Mouse (Mus musculus) erythroblast, embryonic 14.5 days (primary cell): ENCODE measurements around the gene Fzd1. TPM values are rescaled to one million over a fixed set of nuclear protein-coding genes. Genes with fewer than 3 reads are reported as not detected.
A peak's percentile ranks its signal among the peaks of the same experiment; 100 is the strongest.

Experiments used
- H3K27me3 ChIP-seq: 2 replicates; pipeline ENCODE4 v1.6.1; 2012; ENCODE audit warnings: inconsistent platforms; ENCODE audit not compliant: control insufficient read depth
- H3K36me3 ChIP-seq: 2 replicates; pipeline ENCODE4 v1.6.1; 2012; ENCODE audit warnings: mild to moderate bottlenecking, inconsistent platforms; ENCODE audit not compliant: control insufficient read depth
- H3K4me1 ChIP-seq: 2 replicates; pipeline ENCODE4 v1.6.1; 2012; ENCODE audit warnings: inconsistent platforms; ENCODE audit not compliant: control insufficient read depth
- H3K4me3 ChIP-seq: replicated peaks from 2 replicates; pipeline ENCODE3; 2012; ENCODE audit warnings: moderate library complexity, mild to moderate bottlenecking, inconsistent platforms
- H3K9me3 ChIP-seq: 2 replicates; pipeline ENCODE4 v1.6.1; 2012; ENCODE audit warnings: low read length, inconsistent platforms, mixed read lengths; ENCODE audit not compliant: control insufficient read depth
- GATA1 ChIP-seq: IDR thresholded peaks from 2 replicates; pipeline ENCODE4 v1.6.1; 2012; ENCODE audit warnings: low read length, inconsistent platforms, mixed read lengths
- TAL1 ChIP-seq: IDR thresholded peaks from 3 replicates; pipeline ENCODE4 v1.6.1; 2012; ENCODE audit warnings: low read length, inconsistent platforms, mixed read lengths
- polyA plus RNA-seq: library from polyadenylated mRNA; stranded (reverse); fragments of >175 nt; gene quantifications from 2 replicates; pipeline ENCODE4 v1.2.3, GENCODE M21; 2012

Fzd1 gene
- 0.02 TPM in 1 of 2 replicates, not detected in the other for polyA plus RNA-seq

DNA sequence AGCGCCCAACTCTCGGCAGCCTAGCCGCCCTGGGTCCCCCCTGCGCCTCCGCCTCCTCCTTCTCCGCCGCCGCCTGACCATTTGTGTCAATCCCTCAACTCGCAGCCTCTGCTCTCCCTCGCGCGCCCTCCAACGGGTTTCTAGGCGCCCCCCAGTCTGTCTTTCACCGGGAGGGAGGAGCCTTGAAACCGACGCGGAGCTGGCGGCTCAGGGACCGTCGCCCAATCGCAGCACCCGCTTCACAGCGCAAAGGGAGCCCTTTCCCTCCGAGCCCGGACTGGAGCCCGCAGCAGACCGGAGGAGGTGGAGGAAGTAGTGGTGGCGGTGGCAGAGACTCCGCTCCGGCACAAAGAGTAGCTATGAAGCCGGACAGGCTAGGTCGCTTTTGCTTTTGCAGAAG, at the start of gene Fzd1:
Gene Fzd1, minus strand, starts transcription at position 134 of the 400 bp plus-strand sequence.
- TF ChIP-seq TAL1 (no peak), GATA1 (no peak)
- peak within 1 kb of the TSS; percentile 52 for H3K4me3 ChIP-seq
- no peaks in the 10 kb centered on the region for H3K4me1 ChIP-seq
- H3K27me3 ChIP-seq, result peaks cover 48% of the 10 kb centered on the region
- H3K36me3 ChIP-seq, result no peaks in the 10 kb centered on the region
- H3K9me3 ChIP-seq, result no peaks in the 10 kb centered on the region; the same call in 1 of the 2 replicates

DNA sequence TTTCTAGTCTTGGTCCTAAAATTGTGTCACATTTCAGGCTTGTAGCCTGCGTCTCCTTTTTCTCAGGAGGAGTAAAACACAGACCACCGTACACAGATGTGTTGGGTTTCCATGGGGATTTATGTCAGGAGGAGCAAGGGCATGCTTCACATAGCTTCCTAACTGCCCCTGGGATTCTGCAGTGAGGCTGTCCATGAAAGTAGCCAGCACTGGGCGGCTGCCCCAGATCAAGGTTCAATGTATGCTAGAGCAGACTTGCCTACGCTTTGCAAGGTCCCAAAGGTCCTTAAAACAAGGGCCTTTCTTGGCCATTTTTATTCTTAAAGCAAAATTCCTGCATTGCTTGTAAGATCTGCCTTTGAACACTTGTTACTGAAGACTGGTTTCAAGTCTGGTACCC, 47.4 kb upstream of the Fzd1 start:
- TF ChIP-seq GATA1, result no peak
- no peak for TF ChIP-seq TAL1
- Histone ChIP-seq H3K4me1 (no peaks in the 10 kb centered on the region), H3K4me3 (no peak overlapping the region), H3K27me3 (no peaks in the 10 kb centered on the region), H3K9me3 (no peaks in the 10 kb centered on the region), H3K36me3 (no peaks in the 10 kb centered on the region)

DNA sequence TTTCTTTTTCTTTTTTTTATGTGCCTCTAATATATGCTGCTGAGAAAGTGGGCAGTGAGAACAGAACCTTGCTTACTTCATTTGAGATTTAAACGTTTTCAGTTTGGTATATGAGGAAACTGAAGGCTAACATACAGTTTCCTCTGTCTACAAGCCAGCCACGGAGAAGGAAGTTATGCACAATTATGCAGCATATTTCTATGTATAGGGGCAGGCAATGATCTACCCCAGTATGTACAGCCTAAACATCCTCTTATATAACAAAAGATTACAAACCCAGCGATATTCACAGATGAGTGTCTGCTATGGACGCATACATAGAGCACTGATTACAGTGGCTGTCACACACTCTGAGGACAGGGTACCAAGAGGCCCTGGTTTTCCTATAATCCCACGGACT, 45.9 kb upstream of the Fzd1 start:
- Histone ChIP-seq H3K4me1 (no peaks in the 10 kb centered on the region), H3K4me3 (no peak overlapping the region), H3K9me3 (peaks cover 3% of the 10 kb centered on the region; the same call in 1 of the 2 replicates), H3K36me3 (no peaks in the 10 kb centered on the region), H3K27me3 (no peaks in the 10 kb centered on the region)
- TF ChIP-seq TAL1, result no peak

DNA sequence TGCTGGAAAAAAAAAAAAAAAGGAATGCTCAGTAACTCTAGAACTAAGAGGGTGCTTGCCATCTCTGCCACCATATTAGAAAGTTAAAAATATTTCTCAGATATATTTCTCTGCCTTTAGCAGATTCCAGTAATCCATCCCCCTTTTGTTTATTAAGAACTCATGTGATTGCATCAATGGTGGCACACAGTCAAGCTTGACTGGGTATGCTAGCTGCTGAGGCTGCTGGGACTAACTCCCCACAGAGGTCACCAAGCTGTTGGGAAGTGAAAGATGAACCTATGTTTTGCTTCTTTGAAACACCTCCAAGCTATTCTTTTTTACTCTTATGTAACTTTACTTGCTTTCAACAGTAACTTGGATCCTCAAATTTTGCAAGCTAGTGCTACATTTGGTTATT, 44.1 kb upstream of the Fzd1 start:
- Histone ChIP-seq H3K4me1 (no peaks in the 10 kb centered on the region), H3K27me3 (no peaks in the 10 kb centered on the region), H3K36me3 (no peaks in the 10 kb centered on the region), H3K9me3 (peaks cover 6% of the 10 kb centered on the region; the same call in 1 of the 2 replicates), H3K4me3 (no peak overlapping the region)
- TF ChIP-seq TAL1 (no peak), GATA1 (no peak)

DNA sequence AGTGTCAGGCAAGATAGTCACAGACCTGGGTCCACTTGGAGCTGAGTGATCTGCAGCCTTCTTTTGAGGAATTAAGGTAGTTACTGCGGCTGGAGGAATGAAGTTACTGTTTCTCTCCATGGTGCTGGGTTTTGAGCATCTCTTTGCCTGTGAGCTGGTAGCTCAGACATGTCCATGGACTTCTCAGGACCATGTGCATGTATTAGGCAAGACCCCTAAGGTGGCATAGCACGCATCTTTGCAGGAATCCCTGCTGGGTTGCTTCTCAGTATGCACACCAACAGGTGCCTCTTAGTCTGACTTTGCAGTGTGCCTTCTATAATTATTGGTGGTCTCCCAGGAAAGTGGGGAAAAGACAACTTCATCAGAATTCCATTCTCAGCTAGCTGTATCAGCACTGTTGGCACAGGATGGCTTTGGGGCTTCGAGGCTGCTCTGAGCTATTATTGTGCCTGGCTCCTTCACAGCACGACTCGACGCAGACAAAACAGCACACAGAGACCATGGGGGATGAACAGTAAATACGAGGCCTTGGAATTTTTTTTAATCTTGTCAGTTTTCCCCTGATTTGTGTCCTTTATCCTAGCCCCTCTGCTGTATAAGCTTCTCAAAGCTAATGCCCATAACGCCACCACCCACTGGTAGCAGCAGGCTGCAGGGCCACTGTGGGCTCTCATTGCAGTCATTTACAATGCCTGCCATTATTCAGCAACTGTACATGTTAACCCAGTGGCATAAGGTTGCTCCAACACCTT, 43.4 kb upstream of the Fzd1 start:
- no peaks in the 10 kb centered on the region for H3K27me3 ChIP-seq
- no peaks in the 10 kb centered on the region for H3K4me1 ChIP-seq
- TF ChIP-seq TAL1 (no peak), GATA1 (no peak)
- H3K4me3 ChIP-seq, result no peak overlapping the region
- peaks cover 8% of the 10 kb centered on the region; the same call in 1 of the 2 replicates for H3K9me3 ChIP-seq
- H3K36me3 ChIP-seq, result no peaks in the 10 kb centered on the region

DNA sequence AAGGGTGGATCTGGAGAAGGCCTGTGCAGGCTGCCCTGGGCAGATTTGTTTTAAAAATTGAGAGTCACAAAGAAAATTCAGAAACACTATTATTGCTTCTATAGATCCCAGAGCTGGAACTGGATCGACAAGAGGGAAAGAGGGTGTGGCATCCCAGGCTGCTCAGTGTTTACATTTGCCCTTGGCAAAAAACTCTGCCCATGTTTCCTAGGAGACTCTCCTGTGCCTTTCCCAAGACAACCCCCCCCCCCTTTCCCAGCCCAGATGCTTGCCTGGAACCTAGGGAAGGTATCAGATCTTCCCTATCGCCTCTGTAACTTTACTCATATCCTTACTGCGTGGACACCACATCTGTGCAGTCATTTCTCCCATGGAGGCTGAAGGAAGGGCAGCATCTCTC, 33.4 kb upstream of the Fzd1 start:
- Histone ChIP-seq H3K4me1 (no peaks in the 10 kb centered on the region), H3K27me3 (no peaks in the 10 kb centered on the region), H3K36me3 (no peaks in the 10 kb centered on the region), H3K9me3 (no peaks in the 10 kb centered on the region), H3K4me3 (no peak overlapping the region)
- no peak for TF ChIP-seq GATA1
- no peak for TF ChIP-seq TAL1

DNA sequence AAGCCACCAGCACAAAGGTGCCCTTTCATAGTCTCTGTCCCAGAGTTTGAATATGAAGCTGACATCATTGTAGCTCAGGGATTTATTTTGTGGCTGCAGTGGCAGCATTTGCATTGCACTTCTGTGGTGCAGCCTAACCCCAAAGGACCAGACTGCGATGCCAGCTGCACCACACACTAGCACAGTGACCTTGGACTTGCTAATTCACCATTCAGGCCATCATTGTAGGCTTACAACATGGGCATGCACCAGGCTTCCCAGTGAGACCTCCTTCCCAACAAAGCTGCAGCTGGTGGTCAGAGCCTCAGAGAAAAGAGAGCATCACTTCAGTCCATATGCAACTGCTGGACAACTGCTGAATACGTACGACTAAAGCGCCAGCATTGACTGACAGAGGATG, 32.4 kb upstream of the Fzd1 start:
- H3K36me3 ChIP-seq, result no peaks in the 10 kb centered on the region
- H3K27me3 ChIP-seq, result no peaks in the 10 kb centered on the region
- H3K4me3 ChIP-seq, result no peak overlapping the region
- TF ChIP-seq TAL1 (no peak), GATA1 (no peak)
- H3K9me3 ChIP-seq, result no peaks in the 10 kb centered on the region
- no peaks in the 10 kb centered on the region for H3K4me1 ChIP-seq

DNA sequence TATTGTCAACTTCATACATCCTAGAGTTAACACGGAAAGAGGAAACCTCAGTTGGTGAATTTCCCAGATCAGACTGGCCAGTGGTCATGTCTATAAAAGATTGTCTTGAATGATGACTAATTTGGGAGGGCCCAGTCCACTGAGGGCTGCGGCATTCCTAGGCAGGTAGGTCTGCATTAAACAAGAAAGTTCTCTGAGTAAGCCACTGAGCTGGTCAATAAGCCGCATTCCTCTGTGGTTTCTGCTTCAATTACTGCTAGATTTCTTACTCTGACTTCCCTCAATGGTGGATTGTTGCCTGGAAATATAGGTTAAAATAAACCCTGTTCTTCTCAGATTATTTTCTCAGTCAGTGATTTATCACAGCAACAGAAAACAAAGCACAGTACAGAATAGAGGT, 30.6 kb upstream of the Fzd1 start:
- Histone ChIP-seq H3K36me3 (no peaks in the 10 kb centered on the region), H3K4me1 (no peaks in the 10 kb centered on the region), H3K4me3 (no peak overlapping the region), H3K9me3 (no peaks in the 10 kb centered on the region), H3K27me3 (no peaks in the 10 kb centered on the region)
- TF ChIP-seq TAL1 (no peak), GATA1 (no peak)

DNA sequence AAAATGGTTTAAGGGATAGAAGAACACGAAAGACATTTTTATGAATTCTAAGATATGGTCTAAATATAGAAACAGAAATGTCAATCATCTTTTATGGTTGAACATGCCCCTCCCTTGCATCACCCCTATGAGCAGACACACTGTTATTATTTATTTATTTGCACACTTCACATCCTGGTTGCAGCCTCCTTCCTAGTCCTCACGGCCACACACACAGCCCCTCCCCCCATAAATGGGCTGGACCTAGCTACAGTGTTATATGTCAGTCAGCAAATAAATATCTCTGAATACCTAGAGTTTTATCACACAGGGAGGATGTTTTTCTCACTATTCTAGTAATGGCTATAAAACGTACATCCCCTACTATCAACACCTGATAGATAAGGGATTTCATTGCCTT, 29.0 kb upstream of the Fzd1 start:
- Histone ChIP-seq H3K4me3 (no peak overlapping the region), H3K9me3 (no peaks in the 10 kb centered on the region), H3K27me3 (no peaks in the 10 kb centered on the region), H3K4me1 (no peaks in the 10 kb centered on the region), H3K36me3 (no peaks in the 10 kb centered on the region)
- TF ChIP-seq TAL1 (no peak), GATA1 (no peak)

DNA sequence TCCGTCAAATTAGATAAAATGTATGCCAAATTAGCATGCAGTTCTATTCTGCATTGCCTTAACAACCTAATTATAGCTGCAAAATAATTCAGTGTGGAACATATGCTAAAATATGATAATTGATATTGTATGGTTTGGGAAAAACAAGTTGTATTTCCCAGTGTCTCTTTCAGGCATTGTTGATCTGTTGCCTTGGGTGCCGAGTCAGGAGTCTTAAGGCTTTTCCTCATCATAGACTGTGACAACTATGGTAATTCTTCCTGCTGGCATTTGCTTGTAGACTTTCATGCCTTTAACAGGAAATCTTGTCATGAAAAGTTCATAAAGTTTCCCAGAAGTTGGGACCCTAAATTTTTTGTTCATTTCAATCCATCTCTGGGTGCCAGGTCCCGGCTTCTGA, 20.4 kb upstream of the Fzd1 start:
- Histone ChIP-seq H3K27me3 (no peaks in the 10 kb centered on the region), H3K4me1 (no peaks in the 10 kb centered on the region), H3K9me3 (no peaks in the 10 kb centered on the region), H3K4me3 (no peak overlapping the region), H3K36me3 (no peaks in the 10 kb centered on the region)
- TF ChIP-seq GATA1 (no peak), TAL1 (no peak)
